Comparison of ENCODE assay signal across 12 mouse cellular contexts in the genomic region with DNA sequence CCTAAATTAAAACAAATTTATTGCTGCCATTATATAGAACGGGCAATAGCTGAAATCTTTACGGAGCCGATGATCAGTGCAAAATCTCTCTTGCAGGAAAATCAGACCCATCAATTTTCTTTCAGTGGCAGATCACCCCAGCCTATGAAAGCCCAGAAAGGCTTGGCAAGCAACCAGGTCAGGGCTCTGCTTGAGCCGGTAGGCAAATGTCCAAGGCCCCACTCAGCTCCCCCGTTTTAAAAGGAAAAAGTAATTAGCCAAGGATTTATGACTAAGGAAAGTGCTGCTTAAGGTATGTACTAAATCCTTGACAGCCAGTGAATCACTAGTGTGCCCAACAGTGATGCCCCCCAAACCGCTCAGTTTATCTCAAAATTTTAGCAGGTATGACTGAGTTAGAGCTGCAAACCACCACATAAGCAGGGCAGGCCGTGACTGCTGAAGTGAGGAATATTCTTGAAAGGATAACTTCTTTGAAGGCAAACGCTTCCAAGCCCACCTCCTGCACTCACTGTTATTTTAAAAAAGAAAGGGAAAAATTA.
DNase-seq lines count a peak whose midpoint lies in the region; ATAC-seq lines count a peak whose summit lies in the region.
"Had no signal": no experiment of that assay in that cellular context is flagged by ENCODE, and none has a peak within 500 bp of the region (broad histone marks: within the 10 kb centered on the region; RNA-seq: fewer than 3 reads in every experiment).

No protein-coding gene starts in this region.

- H3K4me3 ChIP-seq in forebrain, embryonic 14.5 days (ENCODE audit: low read depth, low read length), result no peak overlapping the region
- H3K4me3 ChIP-seq in forebrain, embryonic 11.5 days (ENCODE audit: low read depth, low read length), result no peak overlapping the region
- H3K4me3 ChIP-seq in neural tube, embryonic 11.5 days (ENCODE audit: low read depth, low read length), result no peak overlapping the region
- H3K4me3 ChIP-seq in kidney, embryonic 16.5 days (ENCODE audit: low read length), result no peak overlapping the region

- no peaks in the 10 kb centered on the region for H3K27me3 ChIP-seq in forebrain, embryonic 14.5 days (replicated peaks; ENCODE audit: control insufficient read depth, insufficient read depth, low read length)
- H3K27me3 ChIP-seq in forebrain, embryonic 11.5 days (ENCODE audit: control insufficient read depth, insufficient read depth, low read length), result no peaks in the 10 kb centered on the region
- H3K27me3 ChIP-seq in neural tube, embryonic 11.5 days (ENCODE audit: control insufficient read depth, insufficient read depth, low read length), result no peaks in the 10 kb centered on the region
- no peaks in the 10 kb centered on the region for H3K27me3 ChIP-seq in kidney, embryonic 16.5 days (ENCODE audit: insufficient read depth, low read length)

- no peaks in the 10 kb centered on the region for H3K36me3 ChIP-seq in forebrain, embryonic 14.5 days (ENCODE audit: control insufficient read depth, insufficient read depth, low read length)
- H3K36me3 ChIP-seq in forebrain, embryonic 11.5 days (ENCODE audit: control insufficient read depth, insufficient read depth, low read length), result no peaks in the 10 kb centered on the region
- H3K36me3 ChIP-seq in neural tube, embryonic 11.5 days (ENCODE audit: control insufficient read depth, insufficient read depth, low read length), result no peaks in the 10 kb centered on the region
- no peaks in the 10 kb centered on the region for H3K36me3 ChIP-seq in kidney, embryonic 16.5 days (ENCODE audit: insufficient read depth, low read length)

- no peaks in the 10 kb centered on the region for H3K9me3 ChIP-seq in forebrain, embryonic 14.5 days (replicated peaks; ENCODE audit: control insufficient read depth, low read length)
- H3K9me3 ChIP-seq in forebrain, embryonic 11.5 days (ENCODE audit: control insufficient read depth, low read length), result no peaks in the 10 kb centered on the region
- no peaks in the 10 kb centered on the region for H3K9me3 ChIP-seq in neural tube, embryonic 11.5 days (ENCODE audit: control insufficient read depth, low read length)
- H3K9me3 ChIP-seq in kidney, embryonic 16.5 days (ENCODE audit: low read length), result no peaks in the 10 kb centered on the region

- peak; percentile 71 for DNase-seq in forebrain, embryonic 14.5 days (ENCODE audit: low spot score)
- no peak for DNase-seq in forebrain, embryonic 11.5 days (ENCODE audit: low spot score)
- no peak for DNase-seq in neural tube, embryonic 11.5 days (ENCODE audit: low spot score)
- DNase-seq in neural tube, embryonic 10.5 days (ENCODE audit: extremely low spot score, low spot score), result no peak
- no peak for DNase-seq in thymus, adult 18-20 months
- no peak for DNase-seq in gastrocnemius, postnatal 36 days
- DNase-seq: heart, postnatal 4 days; liver; thymus, postnatal 25 days had no signal

- H3K4me1 ChIP-seq in forebrain, embryonic 14.5 days (ENCODE audit: control insufficient read depth, insufficient read depth, low read length), result peaks cover 13% of the 10 kb centered on the region
- H3K4me1 ChIP-seq in forebrain, embryonic 11.5 days (replicated peaks; ENCODE audit: control insufficient read depth, insufficient read depth, low read length), result no peaks in the 10 kb centered on the region
- H3K4me1 ChIP-seq in neural tube, embryonic 11.5 days (ENCODE audit: control insufficient read depth, insufficient read depth, low read length), result 0 out of 2 replicates have a peak, but pooled peaks cover 2% of the 10 kb centered on the region
- no peaks in the 10 kb centered on the region for H3K4me1 ChIP-seq in kidney, embryonic 16.5 days (ENCODE audit: insufficient read depth, low read length)

- H3K27ac ChIP-seq in forebrain, embryonic 14.5 days (ENCODE audit: low read depth, low read length), result no peak overlapping the region
- H3K27ac ChIP-seq in forebrain, embryonic 11.5 days (ENCODE audit: low read depth, low read length), result no peak overlapping the region
- H3K27ac ChIP-seq in neural tube, embryonic 11.5 days (ENCODE audit: low read depth, low read length), result no peak overlapping the region
- no peak overlapping the region for H3K27ac ChIP-seq in kidney, embryonic 16.5 days (ENCODE audit: low read length)
- H3K27ac ChIP-seq: macrophage had no signal

- intact Hi-C loops in gastrocnemius, postnatal 36 days (cut with DNase I), result no loop called here

- peak; percentile 53 for ATAC-seq in forebrain, embryonic 14.5 days
- ATAC-seq in forebrain, embryonic 11.5 days (replicated peaks; ENCODE audit: low FRiP score), result no peak
- ATAC-seq in neural tube, embryonic 11.5 days (ENCODE audit: insufficient read depth, low FRiP score, low TSS enrichment), result 0 out of 2 replicates have a peak, but pooled peaks have one; percentile 35
- peak; percentile 46; the same call in 1 of the 2 replicates for ATAC-seq in kidney, embryonic 16.5 days (ENCODE audit: low FRiP score, low TSS enrichment)
- ATAC-seq in erythroblast, adult 5-6 weeks (replicated peaks; ENCODE audit: low FRiP score, poor library complexity, severe bottlenecking), result no peak

- no peak overlapping the region for H3K4me2 ChIP-seq in forebrain, embryonic 14.5 days (ENCODE audit: low read length)
- H3K4me2 ChIP-seq in forebrain, embryonic 11.5 days (ENCODE audit: low read depth, low read length, severe bottlenecking), result no peak overlapping the region
- H3K4me2 ChIP-seq in neural tube, embryonic 11.5 days (ENCODE audit: low read depth), result no peak overlapping the region
- no peak overlapping the region for H3K4me2 ChIP-seq in kidney, embryonic 16.5 days (replicated peaks; ENCODE audit: low read depth, low read length)

- H3K9ac ChIP-seq in forebrain, embryonic 14.5 days (ENCODE audit: low read length), result no peak overlapping the region
- H3K9ac ChIP-seq in forebrain, embryonic 11.5 days (ENCODE audit: low read length), result no peak overlapping the region
- H3K9ac ChIP-seq in neural tube, embryonic 11.5 days (ENCODE audit: low read length), result no peak overlapping the region
- H3K9ac ChIP-seq in kidney, embryonic 16.5 days (replicated peaks; ENCODE audit: low read length), result no peak overlapping the region

- 36% methylated on average over 8 of the region's 8 CpGs for WGBS in forebrain, embryonic 14.5 days
- WGBS in forebrain, embryonic 11.5 days, result 87% methylated on average over 8 of the region's 8 CpGs
- WGBS in neural tube, embryonic 11.5 days, result 53% methylated on average over 8 of the region's 8 CpGs
- whole genome bisulfite sequencing in kidney, embryonic 16.5 days, result 33% methylated on average over 8 of the region's 8 CpGs

Comparison
In these comparisons a context has a peak if more than half of its experiments do, and no peak if none do; other contexts are left out.
1. ATAC-seq: peak in forebrain, embryonic 14.5 days (single experiment), neural tube, embryonic 11.5 days (single experiment) and kidney, embryonic 16.5 days (single experiment); none in forebrain, embryonic 11.5 days (single experiment) and erythroblast, adult 5-6 weeks (single experiment).